Mouse (Mus musculus): ENCODE measurements at regions not wholly inside any gene's neighbourhood (a gene's known extent, or its start where the extent isn't known, plus 50 kb on each side); places are given as distances from the start of the nearest gene placed in this dataset.

GRCm38 (mm10) chr4:12560546-12560945 lies 388.7 kb upstream of the Fam92a start:
- Histone ChIP-seq H3K9ac (no peak overlapping the region), H3K36me3 (no peaks in the 10 kb centered on the region), H3K4me2 (no peak overlapping the region), H3K27me3 (no peaks in the 10 kb centered on the region), H3K4me1 (replicated peaks) (no peaks in the 10 kb centered on the region), H3K27ac (no peak overlapping the region), H3K4me3 (no peak overlapping the region), H3K9me3 (replicated peaks) (no peaks in the 10 kb centered on the region)
- 63% methylated on average over 3 of the region's 3 CpGs for WGBS
- ATAC-seq (replicated peaks; ENCODE audit: insufficient number of reproducible peaks, insufficient read depth, low FRiP score, low read depth) = no peak

GRCm38 (mm10) chr4:12560015-12560414 lies 388.2 kb upstream of the Fam92a start:
- H3K4me3 ChIP-seq = no peak overlapping the region
- no peaks in the 10 kb centered on the region for H3K27me3 ChIP-seq
- H3K9ac ChIP-seq = no peak overlapping the region
- H3K9me3 ChIP-seq (replicated peaks) = no peaks in the 10 kb centered on the region
- H3K4me1 ChIP-seq (replicated peaks) = no peaks in the 10 kb centered on the region
- no peak overlapping the region for H3K27ac ChIP-seq
- no peak overlapping the region for H3K4me2 ChIP-seq
- ATAC-seq (replicated peaks; ENCODE audit: insufficient number of reproducible peaks, insufficient read depth, low FRiP score, low read depth) = no peak
- 83% methylated on average over 4 of the region's 4 CpGs for WGBS
- H3K36me3 ChIP-seq = no peaks in the 10 kb centered on the region

GRCm38 (mm10) chr4:12557105-12557504 lies 385.3 kb upstream of the Fam92a start:
- H3K4me1 ChIP-seq (replicated peaks) = no peaks in the 10 kb centered on the region
- ATAC-seq (replicated peaks; ENCODE audit: insufficient number of reproducible peaks, insufficient read depth, low FRiP score, low read depth) = no peak
- no peak overlapping the region for H3K9ac ChIP-seq
- H3K4me2 ChIP-seq = no peak overlapping the region
- no peaks in the 10 kb centered on the region for H3K36me3 ChIP-seq
- no peaks in the 10 kb centered on the region for H3K27me3 ChIP-seq
- 72% methylated on average over 2 of the region's 2 CpGs for WGBS
- no peaks in the 10 kb centered on the region for H3K9me3 ChIP-seq (replicated peaks)
- H3K27ac ChIP-seq = no peak overlapping the region
- no peak overlapping the region for H3K4me3 ChIP-seq

GRCm38 (mm10) chr4:12549265-12549664 lies 377.4 kb upstream of the Fam92a start:
- no peak overlapping the region for H3K4me2 ChIP-seq
- 87% methylated on average over 4 of the region's 4 CpGs for WGBS
- no peak for ATAC-seq (replicated peaks; ENCODE audit: insufficient number of reproducible peaks, insufficient read depth, low FRiP score, low read depth)
- H3K9me3 ChIP-seq (replicated peaks) = no peaks in the 10 kb centered on the region
- no peak overlapping the region for H3K27ac ChIP-seq
- no peaks in the 10 kb centered on the region for H3K4me1 ChIP-seq (replicated peaks)
- H3K36me3 ChIP-seq = no peaks in the 10 kb centered on the region
- H3K9ac ChIP-seq = no peak overlapping the region
- no peaks in the 10 kb centered on the region for H3K27me3 ChIP-seq
- no peak overlapping the region for H3K4me3 ChIP-seq

DNA sequence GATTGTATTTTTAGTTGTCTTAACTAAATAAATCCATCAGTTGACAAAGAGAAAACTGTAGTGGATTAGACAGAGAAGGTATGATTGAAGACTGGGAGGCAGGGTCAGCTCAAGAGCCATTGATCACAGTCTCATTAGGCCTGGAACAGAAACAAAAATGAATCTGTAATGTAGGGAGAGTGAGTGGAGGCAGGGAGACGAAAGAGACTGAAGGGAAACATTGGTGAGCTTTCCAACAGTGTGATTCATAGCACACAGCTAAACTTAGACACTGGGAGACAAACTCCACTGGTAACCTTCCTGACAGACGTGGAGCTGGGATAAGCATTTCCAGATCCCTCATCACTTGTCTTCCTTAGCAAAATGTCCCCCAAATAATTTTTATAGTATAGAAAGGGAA lies 372.1 kb upstream of the Fam92a start:
- Histone ChIP-seq H3K36me3 (no peaks in the 10 kb centered on the region), H3K4me3 (no peak overlapping the region), H3K9me3 (replicated peaks) (no peaks in the 10 kb centered on the region), H3K27ac (no peak overlapping the region), H3K27me3 (no peaks in the 10 kb centered on the region), H3K4me1 (replicated peaks) (no peaks in the 10 kb centered on the region; the same call in 1 of the 2 replicates), H3K9ac (no peak overlapping the region), H3K4me2 (no peak overlapping the region)
- WGBS = 22% methylated on average over 2 of the region's 2 CpGs
- ATAC-seq (replicated peaks; ENCODE audit: insufficient number of reproducible peaks, insufficient read depth, low FRiP score, low read depth) = no peak

DNA sequence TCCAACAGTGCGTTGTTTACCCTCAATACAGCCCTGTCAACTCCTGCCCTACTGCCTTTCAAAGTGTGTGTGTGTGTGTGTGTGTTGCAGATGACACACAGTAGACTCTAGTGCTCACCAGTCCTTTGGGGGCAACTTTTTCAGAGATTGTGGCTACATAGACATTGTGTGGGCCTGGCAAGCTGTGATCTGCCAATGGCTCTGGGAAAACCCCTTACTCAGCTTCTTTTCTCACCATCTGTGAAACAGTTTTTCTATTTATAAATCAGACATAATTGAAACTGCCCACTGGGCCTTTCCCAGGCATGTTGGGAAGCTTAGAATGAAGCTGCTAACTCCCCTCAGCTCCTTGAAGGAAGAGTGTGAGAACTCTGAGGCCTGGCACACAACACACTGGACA lies 369.7 kb upstream of the Fam92a start:
- no peak overlapping the region for H3K27ac ChIP-seq
- WGBS = 79% methylated on average over 1 of the region's 1 CpGs
- no peak for ATAC-seq (replicated peaks; ENCODE audit: insufficient number of reproducible peaks, insufficient read depth, low FRiP score, low read depth)

GRCm38 (mm10) chr4:12539184-12539791 lies 367.5 kb upstream of the Fam92a start:
- Histone ChIP-seq H3K4me2 (no peak overlapping the region), H3K36me3 (no peaks in the 10 kb centered on the region), H3K27ac (no peak overlapping the region), H3K27me3 (no peaks in the 10 kb centered on the region), H3K9ac (no peak overlapping the region), H3K9me3 (replicated peaks) (no peaks in the 10 kb centered on the region), H3K4me3 (no peak overlapping the region), H3K4me1 (replicated peaks) (peaks cover 3% of the 10 kb centered on the region; the same call in 1 of the 2 replicates)
- ATAC-seq (replicated peaks; ENCODE audit: insufficient number of reproducible peaks, insufficient read depth, low FRiP score, low read depth) = no peak
- 54% methylated on average over 4 of the region's 4 CpGs for WGBS

More for the DNA sequence above, 369.7 kb upstream of the Fam92a start:
- H3K9ac ChIP-seq = no peak overlapping the region
- no peak overlapping the region for H3K4me3 ChIP-seq
- no peak overlapping the region for H3K4me2 ChIP-seq
- no peaks in the 10 kb centered on the region; the same call in 1 of the 2 replicates for H3K4me1 ChIP-seq (replicated peaks)
- no peaks in the 10 kb centered on the region for H3K9me3 ChIP-seq (replicated peaks)
- no peaks in the 10 kb centered on the region for H3K36me3 ChIP-seq
- H3K27me3 ChIP-seq = no peaks in the 10 kb centered on the region

- WGBS = 8% methylated on average over 4 of the region's 4 CpGs
- no peak overlapping the region for H3K4me3 ChIP-seq
- peak overlapping the region; percentile 36; the same call in 1 of the 2 replicates for H3K4me2 ChIP-seq
These were observed 366.9 kb upstream of the Fam92a start for GRCm38 (mm10) chr4:12538694-12539121.

DNA sequence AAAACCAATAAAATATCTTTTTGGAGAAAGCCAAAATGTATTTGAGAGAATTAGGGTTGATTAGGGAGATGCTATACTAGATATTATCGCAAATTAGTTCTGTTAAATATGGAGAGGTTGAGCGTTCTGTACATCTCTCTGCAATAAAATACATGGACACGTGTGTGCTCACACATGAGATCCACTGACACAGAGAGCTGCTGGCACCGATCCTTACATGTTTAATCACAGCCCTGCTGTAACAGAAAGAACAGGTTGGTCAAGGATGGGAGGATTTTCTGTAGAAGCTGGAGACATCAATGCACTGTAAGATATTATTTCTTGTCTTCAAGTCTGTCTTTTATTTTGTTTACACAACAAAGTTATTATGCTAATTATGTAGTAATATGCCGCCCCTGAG lies 366.2 kb upstream of the Fam92a start:
- 0 out of 2 replicates have a peak, but pooled peaks cover 3% of the 10 kb centered on the region for H3K4me1 ChIP-seq (replicated peaks)
- no peak overlapping the region for H3K4me3 ChIP-seq
- H3K9me3 ChIP-seq (replicated peaks) = no peaks in the 10 kb centered on the region
- H3K9ac ChIP-seq = no peak overlapping the region
- ATAC-seq (replicated peaks; ENCODE audit: insufficient number of reproducible peaks, insufficient read depth, low FRiP score, low read depth) = no peak
- 70% methylated on average over 5 of the region's 5 CpGs for WGBS
- H3K36me3 ChIP-seq = no peaks in the 10 kb centered on the region
- H3K4me2 ChIP-seq = no peak overlapping the region
- no peaks in the 10 kb centered on the region for H3K27me3 ChIP-seq
- H3K27ac ChIP-seq = no peak overlapping the region

More at GRCm38 (mm10) chr4:12538694-12539121, 366.9 kb upstream of the Fam92a start:
- no peak overlapping the region for H3K27ac ChIP-seq
- no peaks in the 10 kb centered on the region for H3K9me3 ChIP-seq (replicated peaks)
- ATAC-seq (replicated peaks; ENCODE audit: insufficient number of reproducible peaks, insufficient read depth, low FRiP score, low read depth) = no peak
- H3K36me3 ChIP-seq = no peaks in the 10 kb centered on the region
- no peaks in the 10 kb centered on the region for H3K27me3 ChIP-seq
- 0 out of 2 replicates have a peak, but pooled peaks cover 3% of the 10 kb centered on the region for H3K4me1 ChIP-seq (replicated peaks)
- no peak overlapping the region for H3K9ac ChIP-seq

DNA sequence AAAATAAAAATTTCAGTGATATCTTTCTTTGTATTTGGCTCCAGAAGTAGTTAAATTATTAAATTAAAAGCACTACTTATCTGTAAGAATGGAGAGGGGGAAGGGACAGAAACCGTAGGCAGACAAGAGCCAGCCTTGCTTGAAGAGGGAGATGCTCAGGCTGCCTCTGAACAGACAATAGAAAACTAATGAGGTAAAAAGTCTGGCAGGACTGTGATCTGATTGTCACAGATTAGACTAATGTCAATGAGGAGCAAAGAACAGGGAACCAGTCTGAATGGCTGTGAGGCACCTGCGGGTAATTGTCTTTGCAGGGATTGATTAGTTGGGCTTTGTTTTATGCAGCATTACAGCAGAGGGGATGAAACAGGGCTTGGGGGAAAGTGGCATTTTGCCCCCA lies 362.3 kb upstream of the Fam92a start:
- no peaks in the 10 kb centered on the region for H3K27me3 ChIP-seq
- H3K4me3 ChIP-seq = no peak overlapping the region
- no peak overlapping the region for H3K4me2 ChIP-seq
- 35% methylated on average over 2 of the region's 2 CpGs for WGBS
- no peaks in the 10 kb centered on the region for H3K9me3 ChIP-seq (replicated peaks)
- H3K4me1 ChIP-seq (replicated peaks) = 0 out of 2 replicates have a peak, but pooled peaks cover 3% of the 10 kb centered on the region
- ATAC-seq (replicated peaks; ENCODE audit: insufficient number of reproducible peaks, insufficient read depth, low FRiP score, low read depth) = no peak
- H3K9ac ChIP-seq = no peak overlapping the region
- no peak overlapping the region for H3K27ac ChIP-seq
- no peaks in the 10 kb centered on the region for H3K36me3 ChIP-seq

- no peak overlapping the region for H3K9ac ChIP-seq
- no peaks in the 10 kb centered on the region for H3K27me3 ChIP-seq
- H3K9me3 ChIP-seq (replicated peaks) = no peaks in the 10 kb centered on the region
- 53% methylated on average over 4 of the region's 4 CpGs for WGBS
- H3K27ac ChIP-seq = no peak overlapping the region
- ATAC-seq (replicated peaks; ENCODE audit: insufficient number of reproducible peaks, insufficient read depth, low FRiP score, low read depth) = no peak
- 0 out of 2 replicates have a peak, but pooled peaks cover 3% of the 10 kb centered on the region for H3K4me1 ChIP-seq (replicated peaks)
- no peak overlapping the region for H3K4me3 ChIP-seq
- no peak overlapping the region for H3K4me2 ChIP-seq
- H3K36me3 ChIP-seq = no peaks in the 10 kb centered on the region
These were observed 361.1 kb upstream of the Fam92a start for GRCm38 (mm10) chr4:12532961-12533360.

DNA sequence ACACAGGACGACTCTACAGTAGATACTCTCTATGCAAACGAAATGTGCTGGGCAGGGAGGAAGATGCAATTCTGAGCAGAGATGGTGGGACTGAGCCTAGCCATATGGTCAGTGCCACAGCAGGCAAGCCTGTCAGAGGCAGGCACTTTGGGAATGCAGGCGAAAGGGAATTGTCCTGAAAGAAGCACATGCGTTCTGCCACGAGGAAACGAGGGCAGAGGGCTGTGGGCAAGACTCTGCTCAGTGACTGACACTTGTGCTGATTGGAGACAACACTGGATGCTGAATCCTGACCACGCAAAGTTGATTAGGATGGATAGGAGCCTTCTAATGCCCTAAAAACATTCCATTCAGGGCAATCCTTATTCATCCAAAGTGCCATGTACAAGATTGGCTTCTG lies 350.5 kb upstream of the Fam92a start:
- Histone ChIP-seq H3K36me3 (no peaks in the 10 kb centered on the region), H3K4me1 (replicated peaks) (no peaks in the 10 kb centered on the region), H3K9ac (no peak overlapping the region), H3K9me3 (replicated peaks) (no peaks in the 10 kb centered on the region), H3K4me2 (no peak overlapping the region), H3K4me3 (no peak overlapping the region), H3K27me3 (no peaks in the 10 kb centered on the region), H3K27ac (no peak overlapping the region)
- ATAC-seq (replicated peaks; ENCODE audit: insufficient number of reproducible peaks, insufficient read depth, low FRiP score, low read depth) = no peak
- 67% methylated on average over 7 of the region's 7 CpGs for WGBS
